Mouse (Mus musculus) spleen, adult 10 weeks (tissue): ENCODE data around the gene Susd6. TPM values are rescaled to one million over a fixed set of nuclear protein-coding genes. Genes with fewer than 3 reads are reported as not detected.

ENCODE experiments used
- polyA plus RNA-seq: library from polyadenylated mRNA; stranded (reverse); fragments of 350-450 nt; fragmentation: Illumina TruSeq; extraction: RNeasy Lipid Tissue Mini Kit (QIAGEN cat#74804); gene quantifications from one replicate; pipeline ENCODE4 v1.2.3, GENCODE M21; 2015; ENCODE audit warnings: low replicate concordance; ENCODE audit not compliant: insufficient read depth

The Susd6 gene
- 62.6 TPM for polyA plus RNA-seq

DNA sequence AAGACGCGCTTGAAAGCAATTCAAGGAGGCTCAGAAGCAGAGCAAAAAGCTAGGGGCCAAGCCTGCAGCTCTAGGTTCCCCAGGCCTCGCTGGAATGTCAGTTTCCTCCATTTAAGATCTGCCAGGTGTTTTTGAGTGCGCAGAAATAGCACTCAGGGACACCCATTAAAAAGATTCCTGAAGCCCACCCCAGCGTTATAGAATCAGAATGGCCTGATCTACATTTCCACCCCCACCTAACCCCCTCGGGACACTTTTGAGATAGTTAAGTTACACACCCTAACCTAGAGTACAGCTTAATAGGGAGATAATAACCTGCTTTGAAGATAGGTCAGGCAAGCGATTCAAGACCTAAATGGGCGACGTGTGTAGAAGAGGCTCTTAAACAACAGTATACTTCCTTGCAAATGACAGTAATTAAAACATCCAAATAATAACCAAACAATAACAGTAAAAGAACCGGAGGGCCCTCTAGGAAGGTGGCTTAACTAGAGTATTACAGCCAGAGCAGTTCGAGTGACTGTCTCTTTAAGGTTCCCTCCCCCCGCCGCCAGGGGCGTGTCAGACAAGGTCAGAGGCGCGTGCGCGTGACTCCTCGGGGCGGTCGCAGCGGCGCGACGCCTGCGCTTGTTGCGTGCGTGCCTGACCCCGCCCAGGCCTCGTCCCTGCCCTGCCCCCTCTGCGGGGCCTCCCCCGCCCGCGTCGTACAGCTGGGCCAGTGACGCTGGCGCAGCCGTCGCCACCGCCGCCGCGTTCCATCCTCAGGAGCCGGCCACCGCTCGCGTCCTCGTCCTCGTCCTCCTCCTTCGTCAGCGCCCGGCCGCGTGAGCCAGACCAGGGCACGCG is at the start of gene Susd6:
Gene Susd6 (plus strand): TSS at position 662 of the 846 bp plus-strand sequence.

DNA sequence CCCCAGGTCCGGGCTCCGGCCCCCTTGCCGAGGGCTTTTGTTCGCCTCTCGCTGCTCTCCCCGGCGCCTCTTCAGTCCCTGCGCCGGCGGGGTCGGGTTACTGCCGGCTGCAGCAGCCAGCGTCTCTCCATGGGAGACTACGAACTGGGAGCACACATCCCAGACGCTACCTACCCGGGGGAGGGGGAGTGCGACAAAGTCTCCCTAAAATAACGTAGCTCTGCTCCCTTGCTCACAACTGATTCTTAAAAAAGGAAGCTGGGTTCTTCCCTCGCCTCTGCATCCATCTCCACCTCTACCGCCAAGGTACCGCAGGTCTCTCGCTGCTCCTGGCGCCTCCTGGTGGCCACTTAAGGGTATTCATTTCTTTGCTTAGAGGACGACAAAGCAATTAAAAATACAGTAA is 29.9 kb upstream of the Susd6 start, which contains the start of gene Ccdc177:
Gene Ccdc177 (minus strand): TSS at position 292 of the 406 bp plus-strand sequence.

Other genes with a start within 250 kb of the Susd6 start
- gene Slc39a9, start 146.6 kb upstream of the Susd6 start, polyA plus RNA-seq: 33.5 TPM
- 151 TPM for gene Erh, start 146.2 kb upstream of the Susd6 start, polyA plus RNA-seq
- gene Plekhd1, start 97.9 kb upstream of the Susd6 start, polyA plus RNA-seq: not detected
- gene Ccdc177, start 29.8 kb upstream of the Susd6 start, polyA plus RNA-seq: not detected
- gene Srsf5, start 155.0 kb downstream of the Susd6 start, polyA plus RNA-seq: 1,037 TPM
- gene Slc10a1, start 178.2 kb downstream of the Susd6 start, polyA plus RNA-seq: not detected
- gene Smoc1, start 236.3 kb downstream of the Susd6 start, polyA plus RNA-seq: 0.52 TPM